Mouse (Mus musculus) hindbrain, postnatal 0 days (tissue): ENCODE measurements around the gene Cd59b. TPM values are rescaled to one million over a fixed set of nuclear protein-coding genes. Genes with fewer than 3 reads are reported as not detected.
A peak's percentile ranks its signal among the peaks of the same experiment; 100 is the strongest.
"Not testable (repeated sequence)": the region's sequence is repeated elsewhere in the genome, so short reads cannot be mapped to it uniquely, and the experiment has no call there.

Experiments
- ATAC-seq: fragments of 200-750 bp; cut with Nextera tagmentation; 2 replicates; pipeline ENCODE4 v1.8.0; 2017; ENCODE audit warnings: mild to moderate bottlenecking, moderate TSS enrichment, moderate library complexity
- DNase-seq: peaks from one replicate; pipeline ENCODE4 v3.0.0-alpha.2; 2015; ENCODE audit warnings: low spot score
- H3K27ac ChIP-seq: fragments of 300-500 bp; sonication (generic); 2 replicates; pipeline ENCODE4 v1.5.1; 2014; ENCODE audit warnings: mild to moderate bottlenecking
- H3K27me3 ChIP-seq: fragments of 300-500 bp; sonication (generic); 2 replicates; pipeline ENCODE4 v1.6.1; 2014; ENCODE audit warnings: low read length, mixed read lengths; ENCODE audit not compliant: insufficient read depth
- H3K36me3 ChIP-seq: fragments of 300-500 bp; sonication (generic); 2 replicates; pipeline ENCODE4 v1.6.1; 2014; ENCODE audit warnings: low read length, mixed read lengths; ENCODE audit not compliant: insufficient read depth
- H3K4me1 ChIP-seq: fragments of 300-500 bp; sonication (generic); 2 replicates; pipeline ENCODE4 v1.6.1; 2014; ENCODE audit warnings: antibody characterized with exemption, low read length, mixed read lengths; ENCODE audit not compliant: insufficient read depth
- H3K4me2 ChIP-seq: fragments of 300-500 bp; sonication (generic); 2 replicates; pipeline ENCODE4 v1.6.1; 2014; ENCODE audit warnings: low read depth, mild to moderate bottlenecking, low read length, moderate library complexity, mixed read lengths
- H3K4me3 ChIP-seq: fragments of 300-500 bp; sonication (generic); 2 replicates; pipeline ENCODE4 v1.5.1; 2014; ENCODE audit warnings: low read length
- H3K9ac ChIP-seq: fragments of 300-500 bp; sonication (generic); replicated peaks from 2 replicates; pipeline ENCODE4 v1.6.1; 2014; ENCODE audit warnings: mild to moderate bottlenecking, low read length, moderate library complexity, mixed read lengths
- H3K9me3 ChIP-seq: fragments of 300-500 bp; sonication (generic); 2 replicates; pipeline ENCODE4 v1.6.1; 2016; ENCODE audit warnings: low read length, mixed read lengths
- CTCF ChIP-seq: IDR thresholded peaks from 2 replicates; pipeline ENCODE4 v1.5.1; 2016; ENCODE audit warnings: antibody characterized with exemption, control low read depth, low read depth
- WGBS: fragments of 180-500 bp; shearing (Covaris S2); extraction: QIAGEN DNeasy Blood & Tissue Kit; methylation state at CpG from one replicate; pipeline ENCODE4 v1.1.7; 2014; 5-methylcytosine and 5-hydroxymethylcytosine counted together
- polyA plus RNA-seq: library from polyadenylated mRNA; unstranded; fragments of >200 nt; fragmentation: Nextera tagmentation; extraction: Ambion mirVana; gene quantifications from 2 replicates; pipeline ENCODE4 v1.2.1, GENCODE M21; 2015
- total RNA-seq: library from RNA; depleted of rRNA; stranded (reverse); fragments of >200 nt; gene quantifications from 2 replicates; pipeline ENCODE4 v1.2.3, GENCODE M21; 2014

The Cd59b gene
- total and polyA plus RNA-seq, 2 experiments from 2014 or later, result 3.9 TPM; not detected in 1

DNA sequence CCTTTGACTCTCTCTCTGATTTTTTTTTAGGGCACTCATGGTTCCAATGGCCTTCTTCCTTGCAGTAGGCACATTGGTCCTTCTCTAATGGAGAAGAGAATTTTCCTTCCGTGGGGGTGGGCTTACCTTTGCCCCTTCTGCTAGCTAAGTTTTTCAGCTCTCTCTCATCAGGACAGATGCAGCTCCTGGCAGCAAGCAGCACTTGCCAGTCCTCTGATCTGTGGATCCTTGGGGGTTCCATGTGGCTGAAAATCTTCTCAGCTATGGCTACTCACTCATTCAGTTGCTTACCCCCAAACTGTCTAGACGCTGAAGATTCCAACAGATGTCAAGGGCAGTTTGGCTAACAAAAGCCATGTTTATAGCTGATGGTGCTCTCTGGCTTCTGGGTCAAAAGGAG lies 23.7 kb downstream of the Cd59b start:
- Histone ChIP-seq H3K27me3 (no peaks in the 10 kb centered on the region), H3K9me3 (no peaks in the 10 kb centered on the region), H3K4me1 (no peaks in the 10 kb centered on the region; the same call in 1 of the 2 replicates), H3K36me3 (no peaks in the 10 kb centered on the region), H3K4me3 (no peak overlapping the region), H3K9ac (no peak overlapping the region), H3K4me2 (no peak overlapping the region), H3K27ac (no peak overlapping the region)
- 85% methylated on average over 2 of the region's 2 CpGs for WGBS
- ATAC-seq, result no peak
- TF ChIP-seq CTCF, result no peak
- DNase-seq, result no peak

DNA sequence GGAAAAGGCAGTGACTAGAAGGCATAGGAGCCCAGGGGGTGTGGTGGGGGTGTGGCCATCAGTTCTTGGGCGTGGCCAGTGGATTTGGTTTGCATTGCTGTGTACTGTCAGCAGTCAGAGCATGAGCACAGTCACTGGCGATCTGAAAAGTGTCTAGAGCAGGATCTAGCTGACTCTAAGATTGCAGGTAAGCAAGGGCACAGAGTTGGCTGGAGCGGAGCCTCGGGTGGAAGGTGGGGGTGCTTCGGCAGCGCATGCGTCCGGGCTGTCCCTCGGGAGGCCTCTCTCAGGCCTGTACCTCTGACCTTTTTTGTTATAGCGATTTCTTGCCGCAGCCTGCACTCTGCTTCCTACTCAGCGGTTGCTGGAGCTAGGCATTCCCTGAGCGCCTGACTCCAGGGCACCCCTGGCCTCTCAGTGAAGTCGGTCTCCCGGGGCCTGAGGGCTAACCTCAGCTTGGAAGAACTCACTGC lies 26.1 kb downstream of the Cd59b start, which contains the start of gene Cd59a:
Gene Cd59a (plus strand): TSS at position 61 of the 473 bp plus-strand sequence.
- H3K9me3 ChIP-seq, result no peaks in the 10 kb centered on the region
- 3% methylated on average over 15 of the region's 15 CpGs for WGBS
- peak within 1 kb of the TSS; percentile 36 for H3K9ac ChIP-seq
- DNase-seq (peak; percentile 77), ATAC-seq (peak; percentile 89)
- H3K4me2 ChIP-seq, result peak within 1 kb of the TSS; percentile 58
- H3K36me3 ChIP-seq, result no peaks in the 10 kb centered on the region
- H3K27ac ChIP-seq, result peak within 1 kb of the TSS; percentile 75
- no peak for TF ChIP-seq CTCF
- no peaks in the 10 kb centered on the region for H3K27me3 ChIP-seq
- H3K4me3 ChIP-seq, result peak within 1 kb of the TSS; percentile 40
- no peaks in the 10 kb centered on the region; the same call in 1 of the 2 replicates for H3K4me1 ChIP-seq

DNA sequence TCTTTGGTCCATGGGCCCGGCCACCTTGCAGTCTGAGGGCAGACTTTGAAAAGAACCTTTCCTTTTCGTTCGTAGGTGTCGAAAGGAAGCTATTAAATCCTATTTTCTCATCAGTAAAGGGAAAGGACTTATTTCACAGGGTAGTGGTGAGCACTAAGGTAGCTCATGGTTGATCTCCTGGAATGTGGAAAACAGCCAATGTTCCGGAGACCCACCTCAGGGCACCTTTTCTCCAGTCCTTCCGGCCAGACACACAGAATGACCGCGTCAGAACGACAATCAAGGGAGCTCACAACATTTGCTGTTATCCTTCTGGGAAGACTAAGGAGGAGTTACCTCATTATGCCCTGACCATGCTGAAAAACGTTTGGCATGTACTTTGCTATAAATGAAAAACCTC lies 26.6 kb downstream of the Cd59b start:
- peak overlapping the region; percentile 58 for H3K4me2 ChIP-seq
- WGBS, result 42% methylated on average over 10 of the region's 10 CpGs
- no peaks in the 10 kb centered on the region for H3K36me3 ChIP-seq
- no peak for TF ChIP-seq CTCF
- DNase-seq (no peak), ATAC-seq (no peak)
- H3K9ac ChIP-seq, result peak overlapping the region; percentile 36
- no peaks in the 10 kb centered on the region; the same call in 1 of the 2 replicates for H3K4me1 ChIP-seq
- H3K27ac ChIP-seq, result peak overlapping the region; percentile 75
- no peaks in the 10 kb centered on the region for H3K9me3 ChIP-seq
- no peaks in the 10 kb centered on the region for H3K27me3 ChIP-seq
- H3K4me3 ChIP-seq, result peak overlapping the region; percentile 40

DNA sequence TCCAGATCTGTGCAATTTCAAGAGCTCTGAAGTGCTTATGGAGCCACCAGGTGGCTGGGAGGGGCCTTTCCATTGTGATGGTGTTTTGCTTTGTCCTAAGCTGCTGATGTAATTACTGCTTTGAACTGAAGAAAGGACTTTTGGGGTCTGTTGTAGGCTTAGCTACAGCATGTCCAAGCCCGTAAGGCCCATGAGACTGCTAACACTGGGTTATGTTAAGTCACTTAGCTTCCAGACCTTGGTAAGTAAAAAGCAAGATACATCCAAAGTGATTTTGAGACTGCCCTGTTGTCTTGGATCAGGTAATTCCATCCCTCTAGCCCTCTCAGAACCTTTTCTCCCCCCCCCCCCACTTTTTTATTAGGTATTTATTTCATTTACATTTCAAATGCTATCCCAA lies 27.1 kb downstream of the Cd59b start:
- ATAC-seq, result not testable (repeated sequence)

DNA sequence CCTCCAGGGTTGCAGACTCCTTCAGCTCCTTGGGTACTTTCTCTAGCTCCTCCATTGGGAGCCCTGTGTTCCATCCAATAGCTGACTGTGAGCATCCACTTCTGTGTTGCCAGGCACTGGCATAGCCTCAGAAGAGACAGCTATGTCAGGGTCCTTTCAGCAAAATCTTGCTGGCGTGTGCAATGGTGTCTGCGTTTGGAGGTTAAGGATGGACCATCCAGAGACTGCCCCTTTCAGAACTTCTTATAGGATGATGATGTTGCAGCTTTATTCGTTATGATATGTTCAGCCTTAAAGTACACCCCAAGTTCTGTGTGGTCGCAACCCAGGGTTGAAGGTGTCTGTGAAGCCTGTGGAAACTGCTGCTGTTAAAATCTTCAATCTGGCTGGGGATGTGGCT lies 27.7 kb downstream of the Cd59b start:
- DNase-seq, H3K27ac ChIP-seq, H3K4me2 ChIP-seq, H3K9ac ChIP-seq, H3K9me3 ChIP-seq, H3K4me1 ChIP-seq, H3K27me3 ChIP-seq, H3K4me3 ChIP-seq, H3K36me3 ChIP-seq, ATAC-seq: not testable (repeated sequence)
- 95% methylated on average over 4 of the region's 4 CpGs for WGBS

More for the DNA sequence above, 27.1 kb downstream of the Cd59b start:
- H3K9ac ChIP-seq, H3K27me3 ChIP-seq, H3K9me3 ChIP-seq, H3K36me3 ChIP-seq, H3K4me2 ChIP-seq, H3K27ac ChIP-seq, DNase-seq, H3K4me1 ChIP-seq, H3K4me3 ChIP-seq: not testable (repeated sequence)
- 69% methylated on average over 1 of the region's 1 CpGs for WGBS

DNA sequence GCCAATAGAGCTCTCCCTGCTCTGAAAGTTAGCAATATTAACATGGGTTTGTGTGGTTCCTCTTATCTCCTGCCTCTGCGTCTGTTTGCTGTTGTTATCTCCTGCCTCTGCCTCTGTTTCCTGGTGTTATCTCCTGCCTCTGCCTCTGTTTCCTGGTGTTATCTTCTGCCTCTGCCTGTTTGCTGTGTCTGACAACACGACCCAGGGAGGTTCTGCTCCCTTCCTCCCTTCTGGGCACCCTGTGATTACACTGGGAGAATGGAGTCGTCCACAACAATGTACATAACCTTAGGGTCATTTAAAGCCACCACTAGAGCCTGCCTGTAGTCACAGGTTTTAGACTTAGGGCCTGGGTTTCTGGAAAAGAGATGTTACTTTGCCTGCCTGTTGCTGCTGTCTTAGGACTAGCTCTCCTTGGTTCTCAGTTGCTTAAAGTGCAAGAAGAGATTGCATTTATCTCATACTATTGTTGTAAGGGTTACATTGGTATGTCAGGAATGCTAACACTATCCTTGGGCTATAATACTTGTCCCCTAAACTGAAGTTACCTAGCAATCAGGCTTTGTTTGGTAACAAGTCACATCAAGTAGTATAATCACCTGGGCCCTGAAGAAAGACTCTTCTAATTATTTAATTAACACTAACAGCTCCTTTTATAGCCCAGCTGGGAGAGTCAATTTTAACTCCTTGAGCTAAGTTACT lies 29.0 kb downstream of the Cd59b start:
- Histone ChIP-seq H3K36me3 (no peaks in the 10 kb centered on the region), H3K9ac (no peak overlapping the region), H3K4me2 (no peak overlapping the region), H3K4me3 (no peak overlapping the region), H3K27me3 (no peaks in the 10 kb centered on the region), H3K9me3 (no peaks in the 10 kb centered on the region), H3K4me1 (no peaks in the 10 kb centered on the region; the same call in 1 of the 2 replicates), H3K27ac (no peak overlapping the region)
- TF ChIP-seq CTCF, result no peak
- ATAC-seq, result no peak
- WGBS, result 49% methylated on average over 3 of the region's 3 CpGs
- DNase-seq, result no peak

DNA sequence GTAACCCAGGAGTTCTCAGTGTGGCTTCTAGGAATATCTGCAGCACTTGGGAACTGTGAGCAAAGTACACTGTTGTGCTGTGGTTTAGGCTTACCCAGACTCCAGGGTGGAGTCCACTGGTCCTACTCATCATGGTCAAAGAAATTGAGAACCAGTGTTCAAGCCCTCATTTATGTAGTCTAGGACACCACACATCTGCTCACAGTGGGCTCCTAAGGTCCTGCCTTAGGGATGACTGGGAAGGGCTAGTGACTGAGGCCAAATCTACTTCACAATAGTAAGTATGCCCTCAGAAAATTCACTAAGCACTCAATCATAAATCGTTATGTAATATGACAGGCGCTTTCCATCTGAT lies 29.6 kb downstream of the Cd59b start:
- Histone ChIP-seq H3K9me3 (no peaks in the 10 kb centered on the region), H3K27ac (no peak overlapping the region), H3K4me1 (no peaks in the 10 kb centered on the region; the same call in 1 of the 2 replicates), H3K9ac (no peak overlapping the region), H3K36me3 (no peaks in the 10 kb centered on the region), H3K4me2 (no peak overlapping the region), H3K4me3 (no peak overlapping the region), H3K27me3 (no peaks in the 10 kb centered on the region)
- ATAC-seq (no peak), DNase-seq (no peak)
- TF ChIP-seq CTCF, result no peak
- 96% methylated on average over 2 of the region's 2 CpGs for WGBS
